Mouse (Mus musculus): ENCODE data around the gene Nipsnap1.

Gene Nipsnap1

GRCm38 (mm10) chr11:4874551-4874950, 800 bp downstream of the Nipsnap1 start:
- DNase-seq: peak; percentile 11

DNA sequence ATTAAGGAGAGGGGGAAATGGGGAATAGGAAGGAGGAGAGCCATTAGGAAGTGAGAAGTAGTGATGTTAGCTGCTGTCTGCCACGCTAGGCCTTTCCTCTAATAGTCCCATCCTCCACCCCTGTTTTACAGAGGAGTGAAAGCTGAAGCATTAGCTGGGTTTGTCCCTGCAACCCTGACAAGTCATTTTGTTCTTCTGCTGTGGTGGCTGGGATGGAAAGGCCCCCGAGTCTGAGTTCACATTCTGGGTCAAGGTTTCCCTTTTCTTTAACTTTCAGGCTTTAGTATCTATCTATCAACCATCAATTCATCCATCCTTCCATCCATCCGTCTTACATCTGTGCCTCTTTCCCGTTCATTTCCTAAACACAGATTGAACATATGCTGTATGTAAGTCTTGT, 7.3 kb downstream of the Nipsnap1 start:
- no peak for DNase-seq

GRCm38 (mm10) chr11:4882892-4883627, 9.3 kb downstream of the Nipsnap1 start:
- DNase-seq: peak; percentile 66

DNA sequence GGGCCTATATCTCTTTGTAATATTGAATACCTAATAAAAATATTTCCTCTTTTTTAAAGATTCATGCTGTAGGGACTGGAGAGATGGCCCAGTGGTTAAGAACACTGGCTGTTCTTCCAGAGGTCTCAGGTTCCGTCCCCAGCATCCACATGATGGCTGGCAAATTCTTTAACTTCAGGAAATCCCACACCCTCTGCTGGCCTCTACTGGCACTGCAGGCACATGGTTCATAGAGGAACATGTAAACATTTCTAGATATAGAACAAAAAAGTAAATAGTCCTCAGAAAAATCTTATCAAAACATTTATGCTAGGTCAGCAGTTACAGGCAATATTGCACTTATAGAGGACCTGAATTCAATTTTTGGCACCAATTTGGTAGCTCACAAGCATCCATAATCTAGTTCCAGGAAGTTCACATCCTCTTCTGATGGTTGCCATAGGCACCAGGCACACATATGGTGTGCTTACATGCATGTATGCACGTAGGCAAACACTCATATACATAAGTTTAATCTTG, 11.7 kb downstream of the Nipsnap1 start:
- peak; percentile 61 for DNase-seq

DNA sequence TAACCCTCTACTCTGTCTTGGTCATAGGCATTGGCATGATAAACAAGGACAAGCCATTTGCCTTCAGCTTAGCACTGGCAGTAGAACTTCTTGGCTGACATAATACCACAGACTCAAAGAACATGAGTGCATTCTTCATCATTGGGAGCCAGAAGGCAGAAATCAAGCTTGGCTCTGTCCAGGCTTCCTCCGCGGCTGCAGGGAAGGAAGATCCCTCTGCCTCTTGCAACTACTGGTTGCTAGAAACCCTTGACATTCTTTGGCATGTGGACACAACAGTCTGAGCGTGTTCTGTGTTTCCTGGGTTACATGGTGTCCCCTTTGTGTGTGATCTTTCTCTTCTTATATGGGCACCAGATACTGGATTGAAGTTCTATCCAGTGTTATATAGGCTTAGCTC, 13.2 kb downstream of the Nipsnap1 start:
- DNase-seq: no peak

- DNase-seq: peak; percentile 94
These were observed 21.4 kb downstream of the Nipsnap1 start, which contains the start of gene Thoc5 for GRCm38 (mm10) chr11:4894848-4895816. Thoc5 (plus strand) TSS chr11:4895320.

- peak; percentile 38 for DNase-seq
These were observed 26.7 kb downstream of the Nipsnap1 start for GRCm38 (mm10) chr11:4900437-4900836.

- DNase-seq: peak; percentile 60
These were observed 28.2 kb downstream of the Nipsnap1 start for GRCm38 (mm10) chr11:4901956-4902355.

GRCm38 (mm10) chr11:4906231-4906630, 32.5 kb downstream of the Nipsnap1 start:
- no peak for DNase-seq

DNA sequence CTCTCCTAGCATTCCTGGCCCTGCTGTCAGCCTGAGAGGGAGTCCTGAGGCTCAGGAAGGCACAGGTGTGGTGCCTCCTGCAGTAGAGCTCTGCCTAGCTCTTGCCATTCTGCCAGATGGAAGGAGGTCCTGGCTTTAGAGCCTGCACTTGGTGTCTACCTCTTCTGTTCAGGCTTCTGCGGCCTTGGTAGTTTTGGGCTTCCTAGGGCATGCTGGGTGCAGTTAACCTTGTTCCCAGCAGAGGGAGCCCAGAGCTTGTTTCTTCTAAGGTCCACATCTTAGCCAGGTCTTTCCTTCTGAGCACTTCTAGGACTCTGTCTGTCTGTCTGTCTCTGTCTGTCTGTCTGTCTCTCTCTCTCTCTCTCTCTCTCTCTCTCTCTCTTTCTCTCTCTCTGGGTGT, 42.3 kb downstream of the Nipsnap1 start:
- DNase-seq: peak; percentile 71

- no peak for DNase-seq
These were observed 47.5 kb downstream of the Nipsnap1 start for GRCm38 (mm10) chr11:4921281-4921680.

DNA sequence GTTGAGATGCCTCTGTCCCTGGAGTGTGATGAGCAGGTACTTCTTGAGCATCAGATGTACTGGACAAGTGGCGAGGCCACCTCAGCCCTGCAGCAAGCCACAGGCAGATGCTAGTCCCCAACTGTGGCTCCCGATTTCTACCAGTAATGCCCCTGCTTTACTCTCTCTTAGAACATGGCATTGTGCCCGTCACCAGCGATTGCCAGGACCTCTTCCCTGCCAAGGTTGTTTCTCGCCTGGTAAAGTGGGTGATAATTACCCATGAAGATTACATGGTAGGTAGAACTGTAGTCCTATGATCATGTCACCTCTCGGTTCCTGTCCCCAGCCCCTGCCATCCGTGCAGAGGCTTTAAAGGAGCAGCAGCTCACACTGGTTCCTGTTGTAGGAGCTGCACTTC, 48.0 kb downstream of the Nipsnap1 start:
- no peak for DNase-seq

DNA sequence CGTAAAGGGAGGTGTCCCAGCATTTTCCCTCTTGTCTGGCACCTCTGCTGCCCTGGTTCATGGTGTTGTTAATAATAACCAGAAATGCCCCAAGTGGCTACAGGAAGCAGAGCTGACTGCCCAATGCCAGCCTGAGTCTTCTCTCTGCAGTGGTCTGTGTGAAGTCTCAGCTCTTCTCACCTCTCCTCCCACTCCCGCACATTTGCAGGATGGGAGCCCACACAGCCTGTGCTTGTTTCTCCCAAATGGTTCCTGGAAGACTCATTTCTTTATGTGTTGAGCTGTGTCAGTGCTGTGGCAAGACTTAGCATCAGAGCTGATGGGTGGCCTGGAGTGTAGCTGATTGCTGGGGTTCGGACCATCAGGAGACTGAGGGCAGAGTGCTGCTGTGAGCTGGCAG, 53.5 kb downstream of the Nipsnap1 start:
- no peak for DNase-seq

DNA sequence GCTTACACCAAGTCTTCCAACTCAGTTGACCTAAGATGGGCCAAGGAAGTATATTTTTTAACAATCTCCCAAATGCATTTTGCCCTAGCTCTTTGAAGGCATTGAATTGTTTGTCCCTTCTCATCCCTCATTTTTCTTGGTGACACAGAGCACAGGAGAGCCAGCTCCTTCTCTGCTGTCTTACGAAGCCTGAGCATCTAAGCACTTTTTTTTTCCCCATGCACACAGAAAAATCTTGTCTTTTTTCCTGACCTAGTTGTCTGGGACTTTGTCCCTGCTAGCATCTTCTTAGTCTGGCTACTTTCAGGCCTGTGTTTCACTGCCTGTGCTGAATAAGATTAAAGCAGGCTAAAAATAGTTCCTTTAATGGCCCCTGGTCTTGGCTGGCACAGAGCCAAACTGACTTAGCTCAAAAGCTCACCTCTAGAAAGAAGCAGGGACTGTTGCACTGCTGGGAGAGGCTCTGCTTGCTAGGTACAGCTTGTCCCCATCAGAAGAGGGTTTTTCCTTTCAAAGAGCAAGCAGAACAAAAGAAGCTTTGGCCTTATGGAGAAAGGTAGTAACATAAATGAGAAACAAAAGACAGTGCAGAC, 57.4 kb downstream of the Nipsnap1 start:
- DNase-seq: peak; percentile 81

DNA sequence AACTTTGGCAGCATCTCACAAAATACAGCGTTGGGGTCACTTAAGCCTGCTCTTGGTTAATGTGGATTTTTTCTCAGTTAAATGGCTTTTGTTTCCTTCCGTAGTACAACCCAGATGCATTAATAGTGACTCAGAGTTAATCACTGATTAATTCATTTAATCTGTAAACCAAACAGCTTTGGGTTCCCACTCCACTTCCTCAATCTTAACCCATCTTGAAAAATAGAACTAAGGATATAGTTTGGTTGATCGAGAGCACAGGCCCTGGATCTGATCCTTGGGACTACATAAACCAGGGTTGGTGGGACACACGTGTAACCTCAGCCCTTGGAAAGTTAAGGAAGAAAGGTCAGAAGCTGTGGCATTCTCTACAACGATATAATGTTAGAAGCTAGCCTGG, 62.5 kb downstream of the Nipsnap1 start:
- no peak for DNase-seq
